Mouse (Mus musculus): ENCODE results near the gene Rbfox3. TPM values are rescaled to one million over a fixed set of nuclear protein-coding genes. Genes with fewer than 3 reads are reported as not detected.

Rbfox3 gene
- total and polyA plus RNA-seq, 2 experiments from 2014 or later = 60.3 to 73.3 TPM

DNA sequence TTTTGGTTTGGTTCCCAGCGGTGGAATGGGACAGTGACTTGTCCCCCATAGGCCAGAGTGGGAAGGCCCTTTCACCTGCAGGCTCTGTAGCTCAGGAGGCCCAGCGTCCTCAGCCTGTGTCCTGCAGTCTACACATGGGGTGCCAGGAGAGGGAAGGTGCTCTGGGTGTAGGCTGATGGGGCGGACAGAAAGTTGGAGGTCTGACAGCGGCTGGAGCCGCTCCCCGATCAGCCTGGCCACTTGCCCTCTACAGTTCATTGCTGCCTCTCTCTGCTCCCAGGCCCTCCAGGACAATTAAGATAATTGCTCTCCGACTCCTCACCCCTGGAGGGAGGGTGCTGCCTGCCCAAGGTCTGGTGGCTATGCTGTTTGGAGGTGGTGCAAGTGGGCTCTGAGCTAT lies 392.7 kb downstream of the Rbfox3 start:
- no peaks in the 10 kb centered on the region for H3K9me3 ChIP-seq (ENCODE audit: low read length)

DNA sequence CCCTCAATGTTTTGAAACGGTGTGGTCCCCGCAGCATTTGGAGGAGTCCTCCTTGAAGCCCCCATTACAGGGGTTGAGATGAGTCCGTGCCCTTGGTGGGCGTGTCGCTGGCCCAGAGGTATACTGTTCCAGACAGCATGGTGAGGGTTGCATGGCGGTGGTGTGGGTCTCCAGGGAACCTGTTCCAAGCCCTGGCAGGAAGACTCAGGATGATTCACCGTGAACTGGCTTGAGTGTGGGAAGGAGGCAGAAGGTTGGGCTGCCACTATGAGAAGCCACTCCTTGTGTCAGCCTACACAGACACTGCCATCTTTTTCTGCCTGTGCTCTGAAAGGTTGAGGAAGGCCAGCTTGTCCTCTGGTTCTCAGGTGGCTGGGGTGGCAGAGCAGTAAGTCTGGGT lies 393.5 kb downstream of the Rbfox3 start:
- no peaks in the 10 kb centered on the region for H3K36me3 ChIP-seq (ENCODE audit: insufficient read depth, low read length)
- no peaks in the 10 kb centered on the region for H3K27me3 ChIP-seq (ENCODE audit: insufficient read depth, low read length)
- H3K9me3 ChIP-seq (ENCODE audit: low read length) = no peaks in the 10 kb centered on the region
- ATAC-seq (ENCODE audit: low FRiP score) = no peak
- peaks cover 3% of the 10 kb centered on the region for H3K4me1 ChIP-seq (ENCODE audit: insufficient read depth, low read length)
- no peak overlapping the region for H3K9ac ChIP-seq (replicated peaks; ENCODE audit: low read length, poor library complexity, severe bottlenecking)
- WGBS = 83% methylated on average over 7 of the region's 7 CpGs
- no peak for TF ChIP-seq CTCF (IDR thresholded peaks at IDR 0.05)
- H3K4me2 ChIP-seq (ENCODE audit: low read depth, low read length, poor library complexity, severe bottlenecking) = no peak overlapping the region
- H3K27ac ChIP-seq (ENCODE audit: low read depth, low read length) = no peak overlapping the region
- H3K4me3 ChIP-seq (ENCODE audit: low read depth, low read length) = no peak overlapping the region
- DNase-seq (ENCODE audit: low spot score) = no peak

More for the DNA sequence above, 392.7 kb downstream of the Rbfox3 start:
- H3K27ac ChIP-seq (ENCODE audit: low read depth, low read length) = no peak overlapping the region
- H3K27me3 ChIP-seq (ENCODE audit: insufficient read depth, low read length) = no peaks in the 10 kb centered on the region
- WGBS = 80% methylated on average over 7 of the region's 7 CpGs
- no peak overlapping the region for H3K9ac ChIP-seq (replicated peaks; ENCODE audit: low read length, poor library complexity, severe bottlenecking)
- DNase-seq (ENCODE audit: low spot score) = no peak
- H3K4me1 ChIP-seq (ENCODE audit: insufficient read depth, low read length) = peaks cover 3% of the 10 kb centered on the region; the same call in 1 of the 2 replicates
- no peak for ATAC-seq (ENCODE audit: low FRiP score)
- no peak overlapping the region for H3K4me3 ChIP-seq (ENCODE audit: low read depth, low read length)
- no peak overlapping the region for H3K4me2 ChIP-seq (ENCODE audit: low read depth, low read length, poor library complexity, severe bottlenecking)
- no peak for TF ChIP-seq CTCF (IDR thresholded peaks at IDR 0.05)
- H3K36me3 ChIP-seq (ENCODE audit: insufficient read depth, low read length) = no peaks in the 10 kb centered on the region

GRCm38 (mm10) chr11:118512257-118512910 lies 399.0 kb downstream of the Rbfox3 start:
- peak; percentile 29 for DNase-seq (ENCODE audit: low spot score)
- Histone ChIP-seq H3K27ac (ENCODE audit: low read depth, low read length) (no peak overlapping the region), H3K36me3 (ENCODE audit: insufficient read depth, low read length) (no peaks in the 10 kb centered on the region), H3K9me3 (ENCODE audit: low read length) (no peaks in the 10 kb centered on the region), H3K9ac (replicated peaks; ENCODE audit: low read length, poor library complexity, severe bottlenecking) (0 out of 2 replicates have a peak overlapping the region, but pooled peaks have one; percentile 13), H3K27me3 (ENCODE audit: insufficient read depth, low read length) (no peaks in the 10 kb centered on the region), H3K4me2 (ENCODE audit: low read depth, low read length, poor library complexity, severe bottlenecking) (no peak overlapping the region), H3K4me3 (ENCODE audit: low read depth, low read length) (no peak overlapping the region), H3K4me1 (ENCODE audit: insufficient read depth, low read length) (no peaks in the 10 kb centered on the region; the same call in 1 of the 2 replicates)
- ATAC-seq (ENCODE audit: low FRiP score) = 0 out of 2 replicates have a peak, but pooled peaks have one; percentile 36
- WGBS = 43% methylated on average over 15 of the region's 15 CpGs
- TF ChIP-seq CTCF (IDR thresholded peaks at IDR 0.05) = no peak

GRCm38 (mm10) chr11:118511851-118512250 lies 399.5 kb downstream of the Rbfox3 start:
- Histone ChIP-seq H3K4me2 (ENCODE audit: low read depth, low read length, poor library complexity, severe bottlenecking) (no peak overlapping the region), H3K9ac (replicated peaks; ENCODE audit: low read length, poor library complexity, severe bottlenecking) (0 out of 2 replicates have a peak overlapping the region, but pooled peaks have one; percentile 13), H3K4me1 (ENCODE audit: insufficient read depth, low read length) (no peaks in the 10 kb centered on the region; the same call in 1 of the 2 replicates), H3K4me3 (ENCODE audit: low read depth, low read length) (no peak overlapping the region), H3K27ac (ENCODE audit: low read depth, low read length) (no peak overlapping the region), H3K36me3 (ENCODE audit: insufficient read depth, low read length) (no peaks in the 10 kb centered on the region), H3K9me3 (ENCODE audit: low read length) (no peaks in the 10 kb centered on the region), H3K27me3 (ENCODE audit: insufficient read depth, low read length) (no peaks in the 10 kb centered on the region)
- ATAC-seq (ENCODE audit: low FRiP score) = no peak
- no peak for TF ChIP-seq CTCF (IDR thresholded peaks at IDR 0.05)
- whole genome bisulfite sequencing = 54% methylated on average over 6 of the region's 6 CpGs
- peak; percentile 67 for DNase-seq (ENCODE audit: low spot score)

- Histone ChIP-seq H3K4me3 (ENCODE audit: low read depth, low read length) (no peak overlapping the region), H3K27me3 (ENCODE audit: insufficient read depth, low read length) (no peaks in the 10 kb centered on the region; the same call in 1 of the 2 replicates), H3K4me2 (ENCODE audit: low read depth, low read length, poor library complexity, severe bottlenecking) (no peak overlapping the region), H3K9me3 (ENCODE audit: low read length) (no peaks in the 10 kb centered on the region), H3K36me3 (ENCODE audit: insufficient read depth, low read length) (no peaks in the 10 kb centered on the region), H3K27ac (ENCODE audit: low read depth, low read length) (no peak overlapping the region), H3K4me1 (ENCODE audit: insufficient read depth, low read length) (no peaks in the 10 kb centered on the region; the same call in 1 of the 2 replicates), H3K9ac (replicated peaks; ENCODE audit: low read length, poor library complexity, severe bottlenecking) (no peak overlapping the region)
- DNase-seq (ENCODE audit: low spot score) (no peak), ATAC-seq (ENCODE audit: low FRiP score) (no peak)
- TF ChIP-seq CTCF (IDR thresholded peaks at IDR 0.05) = no peak
- 77% methylated on average over 7 of the region's 7 CpGs for WGBS
These were observed 403.1 kb downstream of the Rbfox3 start for GRCm38 (mm10) chr11:118508341-118508740.

GRCm38 (mm10) chr11:118507904-118508303 lies 403.5 kb downstream of the Rbfox3 start:
- Histone ChIP-seq H3K27me3 (ENCODE audit: insufficient read depth, low read length) (no peaks in the 10 kb centered on the region; the same call in 1 of the 2 replicates), H3K4me2 (ENCODE audit: low read depth, low read length, poor library complexity, severe bottlenecking) (no peak overlapping the region), H3K36me3 (ENCODE audit: insufficient read depth, low read length) (no peaks in the 10 kb centered on the region), H3K4me1 (ENCODE audit: insufficient read depth, low read length) (no peaks in the 10 kb centered on the region; the same call in 1 of the 2 replicates), H3K9ac (replicated peaks; ENCODE audit: low read length, poor library complexity, severe bottlenecking) (no peak overlapping the region), H3K27ac (ENCODE audit: low read depth, low read length) (no peak overlapping the region), H3K4me3 (ENCODE audit: low read depth, low read length) (no peak overlapping the region), H3K9me3 (ENCODE audit: low read length) (no peaks in the 10 kb centered on the region)
- TF ChIP-seq CTCF (IDR thresholded peaks at IDR 0.05) = peak; percentile 99
- ATAC-seq (ENCODE audit: low FRiP score) (peak; percentile 53; the same call in 1 of the 2 replicates), DNase-seq (ENCODE audit: low spot score) (peak; percentile 88)
- WGBS = 24% methylated on average over 5 of the region's 5 CpGs
